11 mouse cellular contexts compared by ENCODE assay signal in genomic region chr5:57781950-57782349, GRCm38 (mm10).
DNase-seq lines count a peak whose midpoint lies in the region; ATAC-seq lines count a peak whose summit lies in the region.
"Had no signal": no experiment of that assay in that cellular context is flagged by ENCODE, and none has a peak within 500 bp of the region (broad histone marks: within the 10 kb centered on the region; RNA-seq: fewer than 3 reads in every experiment).

No protein-coding gene starts in this region.

- no peaks in the 10 kb centered on the region for H3K4me1 ChIP-seq in kidney, embryonic 16.5 days (ENCODE audit: insufficient read depth, low read length)
- H3K4me1 ChIP-seq in kidney, embryonic 14.5 days (ENCODE audit: control insufficient read depth, insufficient read depth, low read length), result no peaks in the 10 kb centered on the region
- peaks cover 57% of the 10 kb centered on the region for H3K4me1 ChIP-seq in megakaryocyte, embryonic 14.5 days

- no peaks in the 10 kb centered on the region for H3K36me3 ChIP-seq in kidney, embryonic 16.5 days (ENCODE audit: insufficient read depth, low read length)
- no peaks in the 10 kb centered on the region for H3K36me3 ChIP-seq in kidney, embryonic 14.5 days (ENCODE audit: control insufficient read depth, insufficient read depth, low read length)
- H3K36me3 ChIP-seq in megakaryocyte, embryonic 14.5 days (replicated peaks; ENCODE audit: low read length), result peaks cover 5% of the 10 kb centered on the region
- H3K36me3 ChIP-seq: hindbrain, embryonic 13.5 days had no signal

- H3K9me3 ChIP-seq in kidney, embryonic 16.5 days (ENCODE audit: low read length), result no peaks in the 10 kb centered on the region
- no peaks in the 10 kb centered on the region for H3K9me3 ChIP-seq in kidney, embryonic 14.5 days (ENCODE audit: control insufficient read depth, low read length)
- H3K9me3 ChIP-seq in megakaryocyte, embryonic 14.5 days, result no peaks in the 10 kb centered on the region
- H3K9me3 ChIP-seq: hindbrain, embryonic 13.5 days had no signal

- H3K27ac ChIP-seq in kidney, embryonic 16.5 days (ENCODE audit: low read length), result no peak overlapping the region
- no peak overlapping the region for H3K27ac ChIP-seq in kidney, embryonic 14.5 days (ENCODE audit: low read depth, low read length)
- H3K27ac ChIP-seq: hindbrain, embryonic 13.5 days had no signal

- no peaks in the 10 kb centered on the region for H3K27me3 ChIP-seq in kidney, embryonic 16.5 days (ENCODE audit: insufficient read depth, low read length)
- H3K27me3 ChIP-seq in kidney, embryonic 14.5 days (ENCODE audit: control insufficient read depth, insufficient read depth, low read length), result no peaks in the 10 kb centered on the region
- H3K27me3 ChIP-seq in megakaryocyte, embryonic 14.5 days (replicated peaks), result no peaks in the 10 kb centered on the region
- H3K27me3 ChIP-seq: hindbrain, embryonic 13.5 days had no signal

- H3K4me2 ChIP-seq in kidney, embryonic 16.5 days (replicated peaks; ENCODE audit: low read depth, low read length), result no peak overlapping the region
- no peak overlapping the region for H3K4me2 ChIP-seq in kidney, embryonic 14.5 days (replicated peaks; ENCODE audit: low read depth, low read length)
- H3K4me2 ChIP-seq: hindbrain, embryonic 13.5 days had no signal

- DNase-seq in c-Kit-negative CD71-positive TER-119-positive erythroid progenitor cells, embryonic 14.5 days (ENCODE audit: low read depth, low spot score), result peak; percentile 54
- no peak for DNase-seq in left cerebral cortex, postnatal 10 days (ENCODE audit: extremely low spot score in 1 of 2, low spot score in 2 of 2)
- no peak for DNase-seq in layer of hippocampus, postnatal 10 days (ENCODE audit: low spot score in 2 of 2)
- DNase-seq: kidney, postnatal 10 days; retina, postnatal 1 day; thymus, postnatal 36 days had no signal

- no peak overlapping the region for H3K4me3 ChIP-seq in kidney, embryonic 16.5 days (ENCODE audit: low read length)
- H3K4me3 ChIP-seq in kidney, embryonic 14.5 days (ENCODE audit: low read length), result no peak overlapping the region
- H3K4me3 ChIP-seq in megakaryocyte, embryonic 14.5 days (replicated peaks), result peak overlapping the region; percentile 88
- H3K4me3 ChIP-seq: hindbrain, embryonic 13.5 days had no signal

- 73% methylated on average over 5 of the region's 5 CpGs for WGBS in kidney, embryonic 16.5 days
- 62% methylated on average over 5 of the region's 5 CpGs for WGBS in kidney, embryonic 14.5 days

- ATAC-seq in kidney, embryonic 16.5 days (ENCODE audit: low FRiP score, low TSS enrichment), result peak; percentile 59
- ATAC-seq in kidney, embryonic 14.5 days (ENCODE audit: low FRiP score, low TSS enrichment), result no peak
- peak; percentile 97 for ATAC-seq in erythroid progenitor cell, adult 5-6 weeks (replicated peaks; ENCODE audit: low FRiP score, poor library complexity, severe bottlenecking)

- no peak overlapping the region for H3K9ac ChIP-seq in kidney, embryonic 16.5 days (replicated peaks; ENCODE audit: low read length)
- no peak overlapping the region for H3K9ac ChIP-seq in kidney, embryonic 14.5 days (ENCODE audit: low read depth, low read length)
- H3K9ac ChIP-seq: hindbrain, embryonic 13.5 days had no signal

- intact Hi-C loops in left cerebral cortex, postnatal 10 days (cut with DNase I), result no loop called here
